Mouse (Mus musculus): ENCODE measurements around the gene 1700067K01Rik.
A peak's percentile ranks its signal among the peaks of the same experiment; 100 is the strongest.
"Not testable (repeated sequence)": the region's sequence is repeated elsewhere in the genome, so short reads cannot be mapped to it uniquely, and the experiment has no call there.

Gene 1700067K01Rik

DNA sequence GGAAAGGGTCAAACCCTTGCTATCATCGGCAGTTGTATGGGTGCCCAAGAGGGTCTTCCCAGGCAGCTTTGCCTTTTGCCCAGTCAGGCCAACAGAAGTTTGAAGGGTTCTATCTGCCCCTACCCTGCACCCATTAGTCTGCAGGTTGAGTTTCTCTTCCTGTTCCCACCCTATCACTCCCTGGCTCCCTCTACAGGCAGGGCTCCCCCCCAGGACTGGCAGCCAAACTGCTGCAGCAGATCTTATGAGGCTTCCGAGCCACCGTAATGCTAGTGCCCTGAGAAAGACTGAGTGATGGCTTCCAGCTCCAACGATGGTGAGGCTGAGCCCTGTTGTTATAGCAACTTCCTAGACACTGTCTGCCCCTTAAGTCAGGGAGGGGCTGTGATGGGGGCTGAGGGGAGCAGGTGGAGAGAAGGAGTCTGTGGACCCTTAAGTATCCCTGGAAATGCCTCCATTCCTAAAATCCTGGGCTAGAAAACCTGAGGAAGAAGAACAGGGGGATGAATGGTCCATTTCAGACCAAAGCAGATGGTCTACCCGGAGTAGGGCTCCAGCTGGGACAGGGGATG, 24.4 kb upstream of the 1700067K01Rik start:
- no peaks in the 10 kb centered on the region for H3K27me3 ChIP-seq (ENCODE audit: control insufficient read depth, insufficient read depth, low read length, poor library complexity, severe bottlenecking)
- peak; percentile 43 for DNase-seq (ENCODE audit: low read depth, low spot score)
- no peaks in the 10 kb centered on the region for H3K36me3 ChIP-seq (ENCODE audit: control insufficient read depth, insufficient read depth, low read length, poor library complexity, severe bottlenecking)

DNA sequence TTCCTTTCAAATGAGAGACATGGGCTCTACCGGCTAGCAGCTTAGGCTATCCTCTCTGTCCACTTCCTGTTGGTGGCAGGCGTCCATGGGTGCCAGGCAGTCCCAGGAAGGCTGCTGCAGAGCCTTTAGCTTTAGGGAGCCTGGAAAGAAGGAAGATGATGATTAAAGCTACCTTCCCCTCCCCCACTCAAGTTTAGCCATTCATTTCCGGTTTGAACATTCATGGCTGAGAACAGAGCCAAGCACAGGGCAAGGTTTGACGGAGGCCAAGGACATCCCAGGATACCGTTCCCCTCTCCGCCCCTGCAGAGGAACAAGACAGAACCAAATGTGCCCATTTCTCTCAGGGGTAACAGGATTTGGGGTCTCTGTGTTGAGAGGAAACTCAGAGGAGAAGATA, 23.7 kb upstream of the 1700067K01Rik start:
- no peaks in the 10 kb centered on the region for H3K36me3 ChIP-seq (ENCODE audit: control insufficient read depth, insufficient read depth, low read length, poor library complexity, severe bottlenecking)
- no peaks in the 10 kb centered on the region for H3K27me3 ChIP-seq (ENCODE audit: control insufficient read depth, insufficient read depth, low read length, poor library complexity, severe bottlenecking)
- DNase-seq (ENCODE audit: low read depth, low spot score): no peak

DNA sequence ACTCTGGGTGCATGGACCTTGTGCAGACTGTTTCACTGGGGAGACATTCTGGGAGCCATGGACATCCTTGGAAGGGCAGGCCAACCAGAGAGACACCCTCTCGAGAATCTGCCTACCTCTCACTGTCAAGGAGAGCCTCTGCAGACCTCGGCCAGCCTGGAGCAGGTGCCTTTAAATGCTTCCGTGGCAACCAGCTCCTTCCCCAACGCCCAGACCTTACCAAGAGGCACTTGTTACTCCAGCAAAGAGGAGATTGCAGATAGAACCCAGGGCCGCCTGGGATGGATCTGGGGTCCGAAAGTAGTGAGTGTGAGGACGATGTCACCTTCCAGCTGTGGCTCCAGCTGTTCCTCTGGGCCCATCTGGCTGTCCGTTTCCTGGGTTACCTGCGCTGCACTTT, 23.1 kb upstream of the 1700067K01Rik start:
- Histone ChIP-seq H3K36me3 (ENCODE audit: control insufficient read depth, insufficient read depth, low read length, poor library complexity, severe bottlenecking) (no peaks in the 10 kb centered on the region), H3K27me3 (ENCODE audit: control insufficient read depth, insufficient read depth, low read length, poor library complexity, severe bottlenecking) (no peaks in the 10 kb centered on the region)
- no peak for DNase-seq (ENCODE audit: low read depth, low spot score)

DNA sequence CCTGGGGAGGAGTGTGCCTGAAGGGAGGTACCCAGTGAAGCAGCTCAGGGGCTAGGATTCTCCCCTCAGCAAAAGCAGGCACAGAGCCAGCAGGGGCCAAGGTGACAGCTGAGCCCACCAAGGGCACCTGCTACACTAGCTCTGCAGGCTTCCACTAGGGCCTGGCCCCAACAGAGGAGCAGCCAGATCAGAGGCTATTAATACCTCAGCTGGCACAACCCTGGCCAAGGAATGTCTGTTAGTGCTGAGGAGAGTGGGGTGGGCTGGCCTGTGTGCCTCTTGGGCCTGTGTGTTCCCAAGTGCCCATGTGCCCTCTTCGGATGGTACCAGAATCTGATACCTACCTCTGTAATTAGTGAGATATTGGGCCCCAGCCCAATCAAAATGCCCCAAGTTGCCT, 21.1 kb upstream of the 1700067K01Rik start:
- Histone ChIP-seq H3K27me3 (ENCODE audit: control insufficient read depth, insufficient read depth, low read length, poor library complexity, severe bottlenecking) (no peaks in the 10 kb centered on the region), H3K36me3 (ENCODE audit: control insufficient read depth, insufficient read depth, low read length, poor library complexity, severe bottlenecking) (0 out of 2 replicates have a peak, but pooled peaks cover 2% of the 10 kb centered on the region)
- no peak for DNase-seq (ENCODE audit: low read depth, low spot score)

DNA sequence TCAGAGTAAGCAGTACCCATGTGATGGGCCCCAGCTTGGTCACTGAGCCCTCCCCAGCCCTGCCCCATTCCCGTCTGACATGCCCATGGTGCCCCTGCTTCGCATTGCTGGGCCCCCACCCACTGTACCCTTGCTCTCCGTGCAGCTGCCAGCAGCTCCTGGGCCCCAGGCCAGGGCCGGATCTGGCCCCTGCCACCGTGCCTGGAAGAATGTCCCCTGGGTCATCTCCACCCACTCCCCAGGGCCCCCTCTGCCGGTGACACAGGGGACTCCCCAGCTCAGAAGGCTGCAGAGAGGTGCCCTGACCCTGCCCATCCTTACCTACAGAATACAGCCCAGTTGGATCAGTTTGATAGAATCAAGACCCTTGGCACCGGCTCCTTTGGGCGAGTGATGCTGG, 20.5 kb upstream of the 1700067K01Rik start:
- Histone ChIP-seq H3K27me3 (ENCODE audit: control insufficient read depth, insufficient read depth, low read length, poor library complexity, severe bottlenecking) (no peaks in the 10 kb centered on the region), H3K36me3 (ENCODE audit: control insufficient read depth, insufficient read depth, low read length, poor library complexity, severe bottlenecking) (peaks cover 2% of the 10 kb centered on the region; the same call in 1 of the 2 replicates)
- no peak for DNase-seq (ENCODE audit: low read depth, low spot score)

DNA sequence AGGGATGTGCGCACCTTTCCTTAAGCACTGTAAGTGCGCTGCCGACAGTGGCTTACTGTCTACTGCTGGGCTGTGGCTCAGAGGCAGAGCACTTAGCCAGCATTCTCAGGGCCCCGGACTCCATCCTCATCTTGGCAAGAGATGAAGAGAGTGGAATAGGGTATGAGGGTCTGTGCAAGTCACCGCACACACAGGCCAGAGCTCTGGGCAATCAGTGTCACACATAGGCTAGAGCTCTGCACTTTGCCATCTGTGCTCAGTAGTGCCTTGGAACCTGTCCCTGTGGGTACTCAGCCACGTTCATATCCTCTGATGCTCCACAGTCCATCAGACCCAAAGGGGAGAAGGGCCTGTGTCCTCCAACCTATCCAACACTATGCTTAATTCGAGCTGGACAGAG, 19.8 kb upstream of the 1700067K01Rik start:
- DNase-seq (ENCODE audit: low read depth, low spot score): no peak
- no peaks in the 10 kb centered on the region for H3K27me3 ChIP-seq (ENCODE audit: control insufficient read depth, insufficient read depth, low read length, poor library complexity, severe bottlenecking)
- H3K36me3 ChIP-seq (ENCODE audit: control insufficient read depth, insufficient read depth, low read length, poor library complexity, severe bottlenecking): peaks cover 6% of the 10 kb centered on the region; the same call in 1 of the 2 replicates

DNA sequence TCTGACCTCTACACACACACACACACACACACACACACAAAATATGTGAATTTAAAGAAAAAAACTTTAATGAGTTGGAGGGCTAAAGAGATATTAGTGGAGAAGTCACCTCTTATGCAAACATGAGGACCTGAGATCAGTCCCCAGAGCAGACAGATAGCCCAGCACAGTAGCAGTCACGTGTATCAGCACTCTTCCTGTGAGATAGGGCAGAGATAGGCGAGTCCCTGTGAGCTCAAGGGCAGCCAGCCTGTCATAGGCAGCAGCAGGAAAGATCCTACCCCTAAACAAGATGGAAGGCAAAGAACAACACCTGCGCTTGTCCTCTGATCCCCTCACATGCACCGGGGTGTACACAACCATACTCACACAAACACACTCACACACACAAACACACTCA, 18.9 kb upstream of the 1700067K01Rik start:
- H3K36me3 ChIP-seq (ENCODE audit: control insufficient read depth, insufficient read depth, low read length, poor library complexity, severe bottlenecking): peaks cover 8% of the 10 kb centered on the region; the same call in 1 of the 2 replicates
- no peaks in the 10 kb centered on the region for H3K27me3 ChIP-seq (ENCODE audit: control insufficient read depth, insufficient read depth, low read length, poor library complexity, severe bottlenecking)
- no peak for DNase-seq (ENCODE audit: low read depth, low spot score)

DNA sequence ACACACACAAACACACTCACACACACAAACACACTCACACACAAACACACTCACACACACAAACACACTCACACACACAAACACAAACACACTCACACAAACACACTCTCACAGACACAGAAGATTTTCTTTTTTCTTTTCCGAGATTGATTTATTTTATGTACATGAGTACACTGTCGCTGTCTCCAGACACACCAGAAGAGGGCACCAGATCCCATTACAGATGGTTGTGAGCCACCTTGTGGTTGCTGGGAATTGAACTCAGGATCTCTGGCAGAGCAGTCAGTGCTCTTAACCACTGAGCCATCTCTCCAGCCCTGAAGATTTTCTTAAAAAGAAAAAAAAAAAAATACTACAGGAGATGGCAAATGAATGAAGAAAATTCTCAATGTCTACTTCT, 18.1 kb upstream of the 1700067K01Rik start:
- not testable (repeated sequence) for DNase-seq (ENCODE audit: low read depth, low spot score); H3K36me3 ChIP-seq (ENCODE audit: control insufficient read depth, insufficient read depth, low read length, poor library complexity, severe bottlenecking); H3K27me3 ChIP-seq (ENCODE audit: control insufficient read depth, insufficient read depth, low read length, poor library complexity, severe bottlenecking)

DNA sequence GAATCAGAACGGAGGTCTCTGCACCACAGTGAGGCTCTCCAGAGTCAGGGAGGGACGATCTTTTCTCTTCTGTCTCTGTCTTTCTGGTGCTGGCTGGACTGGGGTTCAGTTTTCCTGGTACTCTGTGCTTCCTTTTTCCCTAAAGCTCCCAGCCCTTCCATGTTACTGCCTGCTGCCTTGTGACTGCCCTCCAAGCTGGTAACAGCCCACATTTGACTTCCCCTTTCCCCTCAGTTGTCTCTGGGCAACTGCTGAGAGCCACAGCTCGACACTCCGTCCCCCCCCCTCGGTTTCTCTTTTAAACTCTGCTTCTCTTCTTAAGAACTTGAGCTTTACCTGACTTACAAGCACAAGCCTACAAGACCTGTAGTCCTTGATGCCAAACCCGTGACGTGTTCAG, 12.1 kb upstream of the 1700067K01Rik start:
- Histone ChIP-seq H3K27me3 (ENCODE audit: control insufficient read depth, insufficient read depth, low read length, poor library complexity, severe bottlenecking) (no peaks in the 10 kb centered on the region), H3K36me3 (ENCODE audit: control insufficient read depth, insufficient read depth, low read length, poor library complexity, severe bottlenecking) (peaks cover 12% of the 10 kb centered on the region; the same call in 1 of the 2 replicates)
- DNase-seq (ENCODE audit: low read depth, low spot score): peak; percentile 21

DNA sequence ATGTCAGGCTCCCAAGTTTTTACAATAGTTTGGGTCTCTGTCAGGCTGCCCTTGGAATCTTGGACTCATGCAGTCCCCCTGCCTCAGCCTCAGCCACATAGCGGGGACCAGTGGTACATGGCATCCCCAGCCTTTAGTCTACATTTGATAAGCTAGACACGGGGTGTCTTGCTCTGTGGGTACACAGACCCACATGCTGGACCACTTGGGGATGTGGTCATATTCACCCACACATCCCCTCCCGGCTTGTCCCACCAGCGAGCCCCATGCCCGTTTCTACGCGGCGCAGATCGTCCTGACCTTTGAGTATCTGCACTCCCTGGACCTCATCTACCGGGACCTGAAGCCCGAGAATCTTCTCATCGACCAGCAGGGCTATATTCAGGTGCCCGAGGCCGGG, 11.1 kb upstream of the 1700067K01Rik start:
- no peaks in the 10 kb centered on the region for H3K27me3 ChIP-seq (ENCODE audit: control insufficient read depth, insufficient read depth, low read length, poor library complexity, severe bottlenecking)
- DNase-seq (ENCODE audit: low read depth, low spot score): no peak

DNA sequence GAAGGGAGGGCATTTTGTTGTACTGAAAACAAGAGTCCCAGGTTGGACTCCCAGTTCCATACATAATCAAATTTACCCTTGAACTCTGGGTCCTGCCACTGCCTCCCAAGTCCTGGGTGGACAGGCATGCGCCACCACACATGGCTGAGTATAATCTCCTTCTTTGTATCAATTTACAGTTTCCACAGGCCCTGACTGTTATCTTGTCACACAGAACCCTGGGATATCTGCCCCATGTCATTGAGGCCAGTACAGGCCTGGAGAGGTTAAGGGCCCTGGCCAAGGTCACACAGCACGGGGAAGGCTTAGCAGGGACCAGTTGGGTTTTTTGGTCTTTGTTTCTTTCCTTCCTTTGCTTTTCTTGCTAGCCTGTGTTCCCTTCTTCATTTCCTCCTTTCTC, 8.8 kb upstream of the 1700067K01Rik start:
- Histone ChIP-seq H3K27me3 (ENCODE audit: control insufficient read depth, insufficient read depth, low read length, poor library complexity, severe bottlenecking) (no peaks in the 10 kb centered on the region), H3K36me3 (ENCODE audit: control insufficient read depth, insufficient read depth, low read length, poor library complexity, severe bottlenecking) (peaks cover 4% of the 10 kb centered on the region; the same call in 1 of the 2 replicates)
- DNase-seq (ENCODE audit: low read depth, low spot score): no peak

More for the DNA sequence above, 11.1 kb upstream of the 1700067K01Rik start:
- peaks cover 10% of the 10 kb centered on the region; the same call in 1 of the 2 replicates for H3K36me3 ChIP-seq (ENCODE audit: control insufficient read depth, insufficient read depth, low read length, poor library complexity, severe bottlenecking)

DNA sequence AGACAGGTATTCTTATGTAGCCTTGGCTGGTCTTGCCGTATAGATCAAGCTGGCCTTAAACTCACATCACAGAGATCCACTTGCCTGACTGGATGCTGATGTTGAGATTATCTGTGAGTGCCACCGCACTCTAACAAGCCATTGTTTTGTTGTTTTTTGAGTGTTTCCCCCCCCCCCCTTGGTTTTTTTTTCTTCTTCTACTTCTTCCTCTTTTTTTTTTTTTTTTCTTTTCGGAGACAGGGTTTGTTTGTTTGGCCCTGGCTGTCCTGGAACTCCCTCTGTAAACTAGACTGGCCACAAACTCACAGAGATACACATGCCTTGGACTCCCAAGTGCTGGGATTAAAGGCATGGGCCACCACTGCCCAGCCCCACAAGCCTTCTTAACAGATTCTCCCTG, 7.3 kb upstream of the 1700067K01Rik start:
- H3K36me3 ChIP-seq (ENCODE audit: control insufficient read depth, insufficient read depth, low read length, poor library complexity, severe bottlenecking): no peaks in the 10 kb centered on the region; the same call in 1 of the 2 replicates
- no peaks in the 10 kb centered on the region for H3K27me3 ChIP-seq (ENCODE audit: control insufficient read depth, insufficient read depth, low read length, poor library complexity, severe bottlenecking)
- DNase-seq (ENCODE audit: low read depth, low spot score): peak; percentile 17

DNA sequence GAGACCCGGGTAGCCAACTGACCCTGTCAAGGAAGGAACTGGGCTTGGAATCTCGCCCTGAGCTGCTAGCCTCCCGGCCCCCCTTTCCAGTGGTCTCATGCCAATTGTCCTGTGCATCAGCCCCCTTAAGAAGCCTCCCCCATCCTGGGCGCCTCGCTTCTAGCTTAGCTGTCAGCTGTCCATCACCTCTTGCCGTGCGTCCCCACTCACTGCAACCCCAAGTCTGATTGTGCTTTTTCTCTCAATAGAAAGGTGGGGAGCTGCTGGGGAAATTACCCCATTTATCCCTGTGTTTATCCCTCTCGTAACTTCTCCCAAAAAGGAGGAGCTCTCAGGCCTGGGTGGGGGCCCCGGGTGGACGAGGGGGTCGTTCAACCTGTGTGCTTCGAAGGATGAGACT, 5.3 kb upstream of the 1700067K01Rik start:
- DNase-seq (ENCODE audit: low read depth, low spot score): no peak

DNA sequence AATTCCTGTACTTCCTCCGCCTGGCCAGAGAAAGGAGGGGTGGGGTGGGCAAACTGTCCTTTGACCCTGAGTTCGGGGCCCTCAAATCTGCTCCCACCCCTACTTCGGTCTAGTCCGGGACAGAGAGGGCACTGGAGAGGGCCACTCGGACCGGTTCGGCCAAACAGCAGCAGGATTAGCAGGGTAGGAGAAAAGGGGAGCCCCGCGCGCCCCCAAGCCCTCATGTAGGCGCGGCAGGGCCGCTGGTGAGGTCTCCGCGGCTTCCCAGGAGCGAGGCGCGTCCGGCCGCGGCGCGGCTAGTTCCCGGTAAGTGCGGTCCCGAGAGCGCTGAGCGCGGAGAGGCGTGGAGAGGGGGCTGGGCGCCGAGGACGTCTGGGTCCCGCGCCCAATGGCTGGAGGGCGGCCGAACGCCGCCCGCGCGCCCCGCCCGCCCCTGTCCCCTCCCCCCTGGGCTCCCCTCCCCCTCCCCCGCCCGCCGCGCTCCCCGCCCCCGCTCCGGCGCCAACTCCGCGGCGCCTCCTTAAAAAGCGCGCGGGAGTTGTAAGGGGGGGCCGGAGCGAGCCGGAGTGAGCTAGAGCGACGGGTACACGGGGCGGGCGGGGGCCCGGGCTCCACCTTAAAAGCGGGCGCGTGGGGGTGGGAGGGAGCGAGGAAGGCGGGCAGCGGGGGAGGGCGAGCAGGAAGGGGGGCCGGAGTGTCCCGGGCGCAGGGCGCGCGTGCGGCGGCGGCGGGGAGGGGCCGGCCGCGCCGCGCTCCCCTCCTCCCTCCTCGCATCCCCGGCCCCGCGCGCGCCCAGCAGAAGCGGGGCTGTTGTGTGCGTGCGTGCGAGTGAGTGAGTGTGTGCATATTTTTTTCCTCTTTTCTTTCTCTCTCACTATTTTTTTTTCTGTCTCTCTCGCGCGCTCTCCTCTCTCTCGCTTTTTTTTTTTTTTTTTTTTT, 4.5 kb upstream of the 1700067K01Rik start:
- H3K27me3 ChIP-seq (ENCODE audit: control insufficient read depth, insufficient read depth, low read length, poor library complexity, severe bottlenecking): no peaks in the 10 kb centered on the region
- no peaks in the 10 kb centered on the region; the same call in 1 of the 2 replicates for H3K36me3 ChIP-seq (ENCODE audit: control insufficient read depth, insufficient read depth, low read length, poor library complexity, severe bottlenecking)
- DNase-seq (ENCODE audit: low read depth, low spot score): peak; percentile 84

More for the DNA sequence above, 5.3 kb upstream of the 1700067K01Rik start:
- Histone ChIP-seq H3K27me3 (ENCODE audit: control insufficient read depth, insufficient read depth, low read length, poor library complexity, severe bottlenecking) (no peaks in the 10 kb centered on the region), H3K36me3 (ENCODE audit: control insufficient read depth, insufficient read depth, low read length, poor library complexity, severe bottlenecking) (no peaks in the 10 kb centered on the region; the same call in none of the 2 replicates)

DNA sequence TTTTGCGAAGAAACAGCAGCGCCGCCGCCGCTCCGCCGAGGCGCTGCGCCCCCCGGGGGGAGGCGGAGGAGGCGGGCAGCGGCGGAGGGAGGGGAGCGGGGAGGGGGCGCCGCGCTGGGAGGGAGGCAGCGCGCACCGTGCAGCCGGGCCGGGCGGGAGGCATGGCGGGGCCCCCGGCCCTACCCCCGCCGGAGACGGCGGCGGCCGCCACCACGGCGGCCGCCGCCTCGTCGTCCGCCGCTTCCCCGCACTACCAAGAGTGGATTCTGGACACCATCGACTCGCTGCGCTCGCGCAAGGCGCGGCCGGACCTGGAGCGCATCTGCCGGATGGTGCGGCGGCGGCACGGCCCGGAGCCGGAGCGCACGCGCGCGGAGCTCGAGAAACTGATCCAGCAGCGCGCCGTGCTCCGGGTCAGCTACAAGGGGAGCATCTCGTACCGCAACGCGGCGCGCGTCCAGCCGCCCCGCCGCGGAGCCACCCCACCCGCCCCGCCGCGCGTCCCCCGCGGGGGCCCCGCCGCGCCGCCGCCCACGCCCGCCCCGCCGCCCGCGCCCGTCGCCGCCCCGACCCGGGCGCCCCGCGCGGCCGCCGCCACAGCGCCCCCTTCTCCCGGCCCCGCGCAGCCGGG, 3.7 kb upstream of the 1700067K01Rik start, which contains the start of gene Samd1:
Samd1 (plus strand) TSS at position 162 of the 631 bp plus-strand sequence.
- DNase-seq (ENCODE audit: low read depth, low spot score): peak; percentile 58
- Histone ChIP-seq H3K36me3 (ENCODE audit: control insufficient read depth, insufficient read depth, low read length, poor library complexity, severe bottlenecking) (no peaks in the 10 kb centered on the region; the same call in 1 of the 2 replicates), H3K27me3 (ENCODE audit: control insufficient read depth, insufficient read depth, low read length, poor library complexity, severe bottlenecking) (no peaks in the 10 kb centered on the region)
